Mouse (Mus musculus): ENCODE results near the gene Cab39. TPM values are rescaled to one million over a fixed set of nuclear protein-coding genes. Genes with fewer than 3 reads are reported as not detected.

Gene Cab39
- polyA plus RNA-seq, 1 experiment from 2014 or later, result 33.8 TPM

DNA sequence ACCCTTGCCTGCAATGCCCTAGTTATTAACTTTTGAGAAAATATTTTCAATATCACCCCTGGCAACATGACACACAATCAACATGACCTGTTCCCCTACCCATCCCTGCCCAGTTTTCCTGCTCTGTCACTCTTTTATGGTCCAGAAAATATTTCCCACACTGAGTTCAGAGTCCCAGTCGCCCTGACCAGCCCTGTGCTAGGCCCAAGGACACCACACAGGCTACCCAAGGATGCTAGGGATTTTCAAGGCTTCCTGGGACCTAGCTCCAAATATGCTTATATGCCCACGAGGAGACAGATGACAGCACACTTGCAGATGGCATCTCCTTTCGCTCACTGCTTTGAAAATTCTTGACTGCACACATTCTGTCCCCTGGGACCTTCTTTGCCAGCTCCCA lies 14.2 kb upstream of the Cab39 start:
- ATAC-seq, result 0 out of 2 replicates have a peak, but pooled peaks have one; percentile 43
- H3K4me2 ChIP-seq (replicated peaks; ENCODE audit: low read depth), result no peak overlapping the region
- 63% methylated on average over 3 of the region's 3 CpGs for WGBS

DNA sequence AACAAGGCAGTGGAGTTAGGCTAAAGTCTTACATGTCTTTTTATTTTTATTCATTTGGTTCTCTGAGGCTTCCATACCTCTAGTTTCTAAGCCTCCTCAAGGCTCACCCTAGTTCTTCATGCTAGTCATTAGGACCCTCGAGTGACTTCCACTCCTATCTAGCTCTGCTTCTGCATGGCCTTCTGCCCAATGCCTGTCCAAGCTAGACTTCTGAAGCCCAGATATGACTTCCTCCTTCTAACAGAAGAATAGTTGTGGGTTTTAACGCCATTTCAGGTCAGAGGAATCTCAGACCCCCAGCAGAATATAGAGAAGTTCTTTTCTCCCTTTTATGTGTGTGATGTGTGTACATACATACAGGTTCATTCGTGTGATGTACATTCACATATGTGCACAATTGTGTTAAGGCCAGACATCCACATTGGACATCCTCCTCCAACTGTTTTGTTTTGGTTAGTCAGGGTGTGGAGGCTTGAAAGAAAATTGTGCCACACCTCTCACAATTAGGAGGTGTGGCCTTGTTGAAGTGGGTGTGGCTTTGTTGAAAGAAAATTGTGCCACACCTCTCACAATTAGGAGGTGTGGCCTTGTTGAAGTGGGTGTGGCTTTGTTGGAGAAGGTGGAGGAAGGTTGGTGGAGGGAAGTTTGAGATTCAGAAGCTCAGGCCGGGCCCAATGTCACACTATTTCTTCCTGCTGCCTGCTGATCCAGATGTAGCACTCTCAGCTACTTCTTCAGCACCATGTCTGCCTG lies 13.6 kb upstream of the Cab39 start:
- ATAC-seq, result peak; percentile 36; the same call in 1 of the 2 replicates
- no peaks in the 10 kb centered on the region for H3K36me3 ChIP-seq (ENCODE audit: control insufficient read depth, insufficient read depth)
- WGBS, result 72% methylated on average over 4 of the region's 4 CpGs
- no peak overlapping the region for H3K4me3 ChIP-seq (ENCODE audit: low read depth, low read length)
- H3K4me1 ChIP-seq (replicated peaks; ENCODE audit: control insufficient read depth, insufficient read depth, low read length), result no peaks in the 10 kb centered on the region
- H3K27me3 ChIP-seq (replicated peaks; ENCODE audit: control insufficient read depth, insufficient read depth, low read length), result no peaks in the 10 kb centered on the region
- H3K27ac ChIP-seq (ENCODE audit: low read depth, low read length), result no peak overlapping the region
- H3K4me2 ChIP-seq (replicated peaks; ENCODE audit: low read depth), result no peak overlapping the region
- H3K9me3 ChIP-seq (ENCODE audit: control insufficient read depth), result no peaks in the 10 kb centered on the region
- TF ChIP-seq CTCF (IDR thresholded peaks at IDR 0.05; ENCODE audit: low read depth), result no peak
- no peak overlapping the region for H3K9ac ChIP-seq (ENCODE audit: low read depth, low read length)

More for the DNA sequence above, 14.2 kb upstream of the Cab39 start:
- H3K27me3 ChIP-seq (replicated peaks; ENCODE audit: control insufficient read depth, insufficient read depth, low read length), result no peaks in the 10 kb centered on the region
- H3K4me1 ChIP-seq (replicated peaks; ENCODE audit: control insufficient read depth, insufficient read depth, low read length), result no peaks in the 10 kb centered on the region
- H3K9me3 ChIP-seq (ENCODE audit: control insufficient read depth), result no peaks in the 10 kb centered on the region
- H3K4me3 ChIP-seq (ENCODE audit: low read depth, low read length), result no peak overlapping the region
- no peak overlapping the region for H3K9ac ChIP-seq (ENCODE audit: low read depth, low read length)
- no peak overlapping the region for H3K27ac ChIP-seq (ENCODE audit: low read depth, low read length)
- no peak for TF ChIP-seq CTCF (IDR thresholded peaks at IDR 0.05; ENCODE audit: low read depth)
- H3K36me3 ChIP-seq (ENCODE audit: control insufficient read depth, insufficient read depth), result no peaks in the 10 kb centered on the region

DNA sequence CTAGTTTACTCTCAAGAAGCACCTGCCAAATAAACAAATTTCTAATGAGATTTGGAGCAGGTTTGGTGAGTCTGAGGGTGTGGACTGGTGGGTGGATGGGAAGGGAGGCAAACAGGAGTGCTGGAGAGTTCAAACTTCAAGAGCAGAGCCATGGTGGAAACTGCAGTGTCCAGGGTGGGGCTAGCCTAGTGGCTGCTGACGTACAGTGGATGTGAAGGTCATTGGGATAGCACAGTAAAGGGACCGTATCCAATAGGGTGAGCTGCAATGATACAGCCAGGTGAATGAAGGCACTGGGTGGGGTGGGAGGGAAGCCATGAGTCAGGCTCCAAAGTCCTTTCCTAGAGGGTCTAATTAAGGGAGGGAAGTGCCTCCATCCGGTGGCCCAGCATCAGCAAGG lies 2.7 kb upstream of the Cab39 start:
- 0 out of 2 replicates have a peak overlapping the region, but pooled peaks have one; percentile 24 for H3K4me2 ChIP-seq (replicated peaks; ENCODE audit: low read depth)
- H3K4me1 ChIP-seq (replicated peaks; ENCODE audit: control insufficient read depth, insufficient read depth, low read length), result peaks cover 3% of the 10 kb centered on the region; the same call in 1 of the 2 replicates
- H3K27ac ChIP-seq (ENCODE audit: low read depth, low read length), result peak overlapping the region; percentile 50; the same call in 1 of the 2 replicates
- no peak overlapping the region for H3K9ac ChIP-seq (ENCODE audit: low read depth, low read length)
- H3K9me3 ChIP-seq (ENCODE audit: control insufficient read depth), result no peaks in the 10 kb centered on the region
- ATAC-seq, result peak; percentile 91
- H3K36me3 ChIP-seq (ENCODE audit: control insufficient read depth, insufficient read depth), result no peaks in the 10 kb centered on the region
- 28% methylated on average over 3 of the region's 3 CpGs for WGBS
- no peak overlapping the region for H3K4me3 ChIP-seq (ENCODE audit: low read depth, low read length)
- no peak for TF ChIP-seq CTCF (IDR thresholded peaks at IDR 0.05; ENCODE audit: low read depth)
- no peaks in the 10 kb centered on the region for H3K27me3 ChIP-seq (replicated peaks; ENCODE audit: control insufficient read depth, insufficient read depth, low read length)

DNA sequence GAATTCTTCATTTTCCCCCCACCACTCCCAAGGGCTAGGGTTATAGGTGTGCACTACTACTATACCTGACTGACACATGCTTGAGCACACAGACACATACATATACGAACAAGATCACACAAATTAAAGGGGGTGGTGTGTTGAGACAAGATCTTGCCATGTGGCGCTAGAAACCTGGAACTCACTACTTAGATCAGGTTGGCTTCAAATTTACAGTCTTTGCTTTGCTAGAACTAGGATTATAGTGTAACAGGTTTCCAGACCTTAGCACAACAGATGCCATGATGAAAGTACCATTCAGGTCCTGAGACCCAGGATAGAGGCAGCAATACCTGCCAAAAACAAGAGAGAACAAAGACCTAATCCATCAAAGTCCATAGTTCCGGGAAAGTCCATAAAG lies 1.8 kb upstream of the Cab39 start:
- Histone ChIP-seq H3K4me3 (ENCODE audit: low read depth, low read length) (no peak overlapping the region), H3K27ac (ENCODE audit: low read depth, low read length) (no peak overlapping the region), H3K4me1 (replicated peaks; ENCODE audit: control insufficient read depth, insufficient read depth, low read length) (peaks cover 3% of the 10 kb centered on the region; the same call in 1 of the 2 replicates), H3K9ac (ENCODE audit: low read depth, low read length) (no peak overlapping the region), H3K27me3 (replicated peaks; ENCODE audit: control insufficient read depth, insufficient read depth, low read length) (no peaks in the 10 kb centered on the region), H3K4me2 (replicated peaks; ENCODE audit: low read depth) (no peak overlapping the region), H3K9me3 (ENCODE audit: control insufficient read depth) (no peaks in the 10 kb centered on the region), H3K36me3 (ENCODE audit: control insufficient read depth, insufficient read depth) (0 out of 2 replicates have a peak, but pooled peaks cover 1% of the 10 kb centered on the region)
- no peak for ATAC-seq
- TF ChIP-seq CTCF (IDR thresholded peaks at IDR 0.05; ENCODE audit: low read depth), result no peak
- 82% methylated on average over 3 of the region's 3 CpGs for WGBS

DNA sequence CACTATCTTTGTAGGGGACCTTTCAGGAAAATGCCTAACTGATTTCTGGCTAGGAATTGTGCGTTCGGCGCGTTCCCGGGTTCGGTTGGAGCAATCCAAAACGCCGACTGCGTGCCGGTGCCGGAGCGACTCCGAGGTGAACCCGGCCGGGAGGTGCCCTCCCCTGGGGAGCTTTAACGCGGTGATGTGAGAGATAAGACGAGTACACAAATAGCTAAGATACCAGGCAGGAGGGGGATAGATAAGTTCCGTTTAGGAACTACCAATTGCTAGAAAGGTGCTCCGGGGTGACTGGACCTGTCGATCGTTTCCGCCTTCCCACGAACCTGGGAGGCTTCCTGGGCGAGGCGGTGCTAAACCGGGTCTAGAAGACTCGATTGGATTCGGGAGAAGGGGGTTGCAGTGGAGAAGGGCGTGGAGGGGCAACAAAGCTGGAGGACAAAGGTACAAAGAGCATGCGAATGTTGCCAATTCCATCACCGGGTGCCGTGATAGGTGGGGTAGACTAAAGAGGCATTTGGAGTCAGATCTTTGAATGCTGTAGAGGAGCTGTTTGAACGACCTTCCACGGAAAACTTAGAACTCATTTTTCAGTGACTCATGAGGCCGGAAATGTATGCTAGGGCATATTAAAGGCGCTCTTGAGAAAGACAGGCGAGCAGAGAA lies 998 bp downstream of the Cab39 start:
- H3K4me1 ChIP-seq (replicated peaks; ENCODE audit: control insufficient read depth, insufficient read depth, low read length), result peaks cover 3% of the 10 kb centered on the region; the same call in 1 of the 2 replicates
- H3K27me3 ChIP-seq (replicated peaks; ENCODE audit: control insufficient read depth, insufficient read depth, low read length), result no peaks in the 10 kb centered on the region
- peak overlapping the region; percentile 97 for H3K9ac ChIP-seq (ENCODE audit: low read depth, low read length)
- no peaks in the 10 kb centered on the region for H3K9me3 ChIP-seq (ENCODE audit: control insufficient read depth)
- TF ChIP-seq CTCF (IDR thresholded peaks at IDR 0.05; ENCODE audit: low read depth), result no peak
- WGBS, result under 1% methylated on average over 38 of the region's 38 CpGs
- peak; percentile 34; the same call in 1 of the 2 replicates for ATAC-seq
- peak overlapping the region; percentile 68 for H3K4me2 ChIP-seq (replicated peaks; ENCODE audit: low read depth)
- H3K4me3 ChIP-seq (ENCODE audit: low read depth, low read length), result peak overlapping the region; percentile 94
- peak overlapping the region; percentile 99 for H3K27ac ChIP-seq (ENCODE audit: low read depth, low read length)
- H3K36me3 ChIP-seq (ENCODE audit: control insufficient read depth, insufficient read depth), result 0 out of 2 replicates have a peak, but pooled peaks cover 5% of the 10 kb centered on the region

DNA sequence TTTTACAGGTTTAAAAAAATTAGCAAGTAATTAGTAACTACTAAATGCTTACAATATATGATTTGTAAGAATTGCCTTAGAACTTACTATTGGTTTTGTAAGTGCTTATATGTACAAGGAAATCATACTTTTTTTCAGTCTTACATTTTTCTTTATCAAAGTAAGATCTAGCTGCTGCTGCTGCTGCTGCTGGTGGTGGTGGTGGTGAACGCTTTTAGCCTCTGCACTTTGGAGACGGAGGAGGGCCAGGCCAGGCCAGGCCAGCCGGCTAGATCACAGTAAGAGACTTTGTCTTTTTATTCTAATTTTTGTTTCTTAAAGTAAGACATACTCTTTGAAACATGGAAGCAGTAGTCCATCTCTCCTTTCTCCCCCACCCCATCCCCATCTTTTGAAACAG lies 2.0 kb downstream of the Cab39 start:
- no peaks in the 10 kb centered on the region for H3K9me3 ChIP-seq (ENCODE audit: control insufficient read depth)
- H3K36me3 ChIP-seq (ENCODE audit: control insufficient read depth, insufficient read depth), result 0 out of 2 replicates have a peak, but pooled peaks cover 5% of the 10 kb centered on the region
- no peak overlapping the region for H3K4me3 ChIP-seq (ENCODE audit: low read depth, low read length)
- H3K27ac ChIP-seq (ENCODE audit: low read depth, low read length), result no peak overlapping the region
- ATAC-seq, result no peak
- no peaks in the 10 kb centered on the region for H3K27me3 ChIP-seq (replicated peaks; ENCODE audit: control insufficient read depth, insufficient read depth, low read length)
- peaks cover 3% of the 10 kb centered on the region; the same call in 1 of the 2 replicates for H3K4me1 ChIP-seq (replicated peaks; ENCODE audit: control insufficient read depth, insufficient read depth, low read length)
- TF ChIP-seq CTCF (IDR thresholded peaks at IDR 0.05; ENCODE audit: low read depth), result no peak
- 55% methylated on average over 3 of the region's 3 CpGs for WGBS
- peak overlapping the region; percentile 52 for H3K4me2 ChIP-seq (replicated peaks; ENCODE audit: low read depth)
- H3K9ac ChIP-seq (ENCODE audit: low read depth, low read length), result no peak overlapping the region

Data from intestine, postnatal 0 days (tissue).